Mouse (Mus musculus) megakaryocyte progenitor cell, adult 5-6 weeks (primary cell): ENCODE measurements around the gene Tmem132d. TPM values are rescaled to one million over a fixed set of nuclear protein-coding genes. Genes with fewer than 3 reads are reported as not detected.
A peak's percentile ranks its signal among the peaks of the same experiment; 100 is the strongest.
"Not testable (repeated sequence)": the region's sequence is repeated elsewhere in the genome, so short reads cannot be mapped to it uniquely, and the experiment has no call there.

Experiments
- ATAC-seq: replicated peaks from 2 replicates; pipeline ENCODE4 v1.8.0; 2016; ENCODE audit warnings: mild to moderate bottlenecking, moderate TSS enrichment, inconsistent platforms; ENCODE audit not compliant: poor library complexity
- total RNA-seq, 2 experiments: library from RNA; stranded (forward) in 1 of 2; stranded (reverse) in 1 of 2; fragments of 157-497, 149-512 nt in 1 of 2; fragments of 200-1000 nt in 1 of 2; gene quantifications; 2 replicates each; pipeline versions ENCODE4 v1.2.3 to v1.2.4; 2015 to 2017

Tmem132d gene
- total RNA-seq, 2 experiments from 2014 or later: not detected

- ATAC-seq: no peak
Measured at GRCm38 (mm10) chr5:127815292-127815691, 617.6 kb downstream of the Tmem132d start.

- ATAC-seq: no peak
Measured at GRCm38 (mm10) chr5:127807419-127807818, 625.5 kb downstream of the Tmem132d start.

GRCm38 (mm10) chr5:127806850-127807249, 626.0 kb downstream of the Tmem132d start:
- ATAC-seq: no peak

DNA sequence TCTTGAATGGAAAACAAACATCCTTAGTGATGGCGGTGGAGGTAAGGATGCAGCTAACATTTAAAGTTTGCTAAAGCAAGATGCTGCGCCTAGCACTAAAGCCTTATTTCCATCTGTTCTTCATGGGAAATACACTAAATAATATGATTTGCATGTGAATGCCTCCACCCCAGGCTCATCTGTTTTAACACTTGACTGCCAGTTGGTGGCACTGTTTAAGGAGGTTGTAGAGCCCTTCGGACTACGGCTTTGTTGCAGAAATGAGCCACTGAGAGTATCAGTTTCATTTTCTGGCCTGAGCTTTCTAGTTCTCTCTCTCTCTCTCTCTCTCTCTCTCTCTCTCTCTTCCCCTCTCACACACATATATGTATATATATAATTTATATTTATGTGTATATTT, 632.0 kb downstream of the Tmem132d start:
- ATAC-seq: no peak

DNA sequence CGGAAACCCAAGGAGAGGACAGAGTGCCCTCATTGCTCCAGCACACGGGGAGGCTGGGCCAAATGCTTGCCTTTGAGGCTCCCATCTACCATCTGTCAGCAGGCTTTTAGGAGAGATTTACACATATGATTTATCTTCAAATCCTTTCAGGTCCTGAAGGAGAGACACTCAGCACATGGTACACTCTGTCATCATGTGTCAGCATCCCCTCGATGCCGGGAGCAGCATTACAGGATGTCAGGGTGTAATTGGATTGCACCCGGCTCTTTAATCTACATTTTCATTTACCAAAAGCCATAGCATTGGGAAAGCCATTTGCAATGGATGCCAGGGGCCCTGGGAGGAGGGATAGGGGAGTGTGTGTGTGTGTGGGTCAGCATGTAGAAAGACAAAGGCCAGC, 651.7 kb downstream of the Tmem132d start:
- ATAC-seq: no peak

GRCm38 (mm10) chr5:127775749-127776148, 657.1 kb downstream of the Tmem132d start:
- ATAC-seq: no peak

DNA sequence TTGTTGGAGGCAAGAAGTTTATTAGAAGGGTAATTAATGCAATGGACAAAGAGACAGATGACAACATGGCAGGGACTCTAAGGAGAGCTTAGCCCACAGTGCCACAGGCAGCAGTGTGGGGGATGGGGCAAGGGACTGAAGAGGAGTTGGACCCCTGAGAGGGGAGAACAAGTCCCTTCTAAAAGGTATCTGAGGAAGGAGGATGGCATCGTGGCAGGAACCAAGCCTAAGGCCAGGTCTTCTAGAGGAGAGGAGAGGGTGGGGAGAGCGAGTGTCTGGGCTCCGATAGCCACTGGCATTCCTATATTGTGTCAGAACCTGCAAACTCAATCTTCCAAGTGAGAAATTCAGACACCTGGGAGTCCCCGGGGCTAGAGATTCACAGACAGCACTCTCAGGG, 674.3 kb downstream of the Tmem132d start:
- ATAC-seq: no peak

DNA sequence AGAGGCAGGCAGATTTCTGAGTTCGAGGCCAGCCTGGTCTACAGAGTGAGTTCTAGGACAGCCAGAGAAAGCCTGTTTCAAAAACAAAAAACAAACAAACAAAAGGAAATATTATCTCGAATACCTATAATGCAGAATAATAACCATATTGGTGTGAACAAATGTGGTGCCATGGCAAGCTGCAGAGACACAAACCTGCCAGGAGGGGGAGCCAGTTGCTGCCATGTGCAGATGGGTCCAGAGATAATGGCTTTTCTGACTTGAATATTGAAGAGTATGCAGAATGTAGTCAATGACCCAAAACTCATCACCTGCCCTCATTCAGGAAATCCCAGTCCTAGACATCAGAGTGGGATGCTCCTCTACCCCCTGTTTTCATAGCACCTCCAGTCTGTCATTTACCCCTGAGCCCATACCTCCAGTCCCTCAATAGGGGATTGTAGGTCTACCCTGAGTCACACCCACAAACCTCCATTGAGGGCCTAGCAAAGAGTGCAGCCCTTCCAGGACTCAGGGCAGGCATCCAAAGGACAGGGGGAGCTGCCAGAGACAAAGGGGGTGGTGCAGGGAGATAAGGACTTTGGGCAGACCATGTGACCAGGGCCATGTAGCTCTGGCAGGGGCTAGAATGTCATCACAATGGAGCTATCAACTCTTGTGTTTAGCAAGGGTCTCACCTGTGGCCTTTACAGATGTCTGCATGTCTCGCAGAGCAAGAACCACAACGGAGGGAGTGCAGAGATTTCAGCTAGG, 676.0 kb downstream of the Tmem132d start:
- ATAC-seq: peak; percentile 72

DNA sequence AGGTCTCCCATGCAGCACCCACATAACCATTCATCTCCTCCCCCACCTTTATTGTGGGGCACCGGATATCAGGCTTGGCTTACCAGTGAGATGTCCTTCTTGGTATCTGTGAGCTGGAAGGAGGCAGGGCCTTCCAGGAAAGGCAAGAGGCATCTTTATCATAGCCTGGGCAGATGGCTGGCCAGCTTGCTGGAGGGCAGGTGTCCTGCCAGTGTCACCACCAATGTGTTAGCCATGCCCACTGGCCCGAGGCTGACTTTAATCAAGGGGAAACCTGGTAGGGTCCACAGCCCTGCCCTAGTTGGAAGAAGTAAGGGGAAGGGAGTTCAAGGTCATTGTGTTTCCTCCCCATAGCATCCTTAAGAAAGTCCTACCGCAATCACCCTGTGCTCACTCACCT, 676.9 kb downstream of the Tmem132d start:
- 0 out of 2 replicates have a peak, but pooled peaks have one; percentile 13 for ATAC-seq

- no peak for ATAC-seq
Measured at GRCm38 (mm10) chr5:127755594-127755993, 677.3 kb downstream of the Tmem132d start.

- ATAC-seq: peak; percentile 89
Measured at GRCm38 (mm10) chr5:127751262-127751975, 681.5 kb downstream of the Tmem132d start.

DNA sequence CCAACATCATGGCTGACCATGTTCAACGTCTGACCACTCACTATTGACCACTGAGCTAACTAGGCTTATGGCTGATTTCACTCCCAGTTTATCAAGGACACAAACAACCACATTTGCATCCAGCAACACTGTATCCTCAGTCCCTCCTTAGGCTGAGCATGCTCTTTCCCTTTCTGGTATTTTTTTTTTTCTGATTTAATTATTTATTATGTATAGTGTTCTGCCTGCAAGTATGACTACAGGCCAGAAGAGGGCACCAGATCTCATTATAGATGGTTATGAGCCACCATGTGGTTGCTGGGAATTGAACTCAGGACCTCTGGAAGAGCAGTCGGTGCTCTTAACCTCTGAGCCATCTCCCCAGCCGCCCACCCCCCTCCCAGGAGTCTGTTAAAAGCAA, 683.3 kb downstream of the Tmem132d start:
- not testable (repeated sequence) for ATAC-seq

DNA sequence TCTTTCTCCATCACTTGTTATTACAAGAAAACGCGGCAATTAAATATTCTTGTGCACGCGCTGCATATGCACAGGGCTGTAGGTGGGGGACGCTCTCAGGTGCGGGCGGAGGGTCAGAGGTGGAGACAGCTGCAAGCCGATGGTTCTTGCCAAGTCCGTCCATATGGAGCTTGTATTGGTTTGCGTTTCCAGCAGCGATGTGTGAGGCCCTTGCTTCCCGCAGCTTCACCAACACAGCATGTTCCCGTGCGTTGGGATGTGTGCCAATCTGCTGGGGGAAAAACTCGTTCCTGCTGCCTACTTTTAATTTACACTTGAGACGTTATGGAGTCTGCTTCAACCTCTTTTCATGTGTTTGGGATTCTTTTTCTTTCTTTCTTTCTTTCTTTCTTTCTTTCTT, 691.5 kb downstream of the Tmem132d start:
- no peak for ATAC-seq

Other genes starting within 250 kb of the Tmem132d start
- gene Fzd10, start 167.8 kb upstream of the Tmem132d start, total RNA-seq (2015): not detected in 2 replicates
- not detected in 2 replicates for gene Fzd10, start 167.8 kb upstream of the Tmem132d start, total RNA-seq (2017)